Mouse (Mus musculus): ENCODE data around the gene Cmtm2b. TPM values are rescaled to one million over a fixed set of nuclear protein-coding genes. Genes with fewer than 3 reads are reported as not detected.
"Not testable (repeated sequence)": the region's sequence is repeated elsewhere in the genome, so short reads cannot be mapped to it uniquely, and the experiment has no call there.

The Cmtm2b gene
- not detected in 2 replicates for polyA plus RNA-seq (2012; rRNA removed)

DNA sequence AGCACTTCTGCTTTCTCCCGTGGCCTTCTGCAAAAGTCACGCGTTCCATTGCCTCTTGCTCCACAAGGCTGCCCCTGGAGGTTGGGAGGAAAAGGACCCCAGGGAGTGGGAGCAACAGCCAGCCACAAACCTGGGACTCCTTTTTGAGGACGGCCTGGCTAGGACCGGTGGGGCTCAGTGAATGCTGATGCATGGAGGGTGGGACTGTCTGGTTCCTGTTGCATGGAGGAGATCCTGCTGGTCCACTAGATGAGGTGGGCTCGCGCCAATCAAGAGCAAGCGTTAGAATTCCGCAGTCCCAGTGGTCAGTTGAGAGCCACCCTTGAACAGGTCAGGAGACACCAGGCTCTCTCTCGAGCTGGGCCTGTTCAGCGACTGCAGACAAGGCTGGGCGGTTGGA is at the start of gene Cmtm2b:
TSS of gene Cmtm2b (plus strand) at position 301 of the 400 bp plus-strand sequence.
- DNase-seq (ENCODE audit: low read depth in 1 of 2, low spot score in 2 of 2); H3K36me3 ChIP-seq (ENCODE audit: control insufficient read depth, insufficient read depth, low read length); H3K27me3 ChIP-seq (ENCODE audit: control insufficient read depth, insufficient read depth, low read length); H3K4me3 ChIP-seq (ENCODE audit: extremely low read depth, insufficient read depth, insufficient read length); H3K4me1 ChIP-seq (ENCODE audit: control insufficient read depth, insufficient read depth, insufficient read length); H3K27ac ChIP-seq (ENCODE audit: insufficient read depth, low read length): not testable (repeated sequence)
- WGBS = 92% methylated on average over 12 of the region's 12 CpGs

DNA sequence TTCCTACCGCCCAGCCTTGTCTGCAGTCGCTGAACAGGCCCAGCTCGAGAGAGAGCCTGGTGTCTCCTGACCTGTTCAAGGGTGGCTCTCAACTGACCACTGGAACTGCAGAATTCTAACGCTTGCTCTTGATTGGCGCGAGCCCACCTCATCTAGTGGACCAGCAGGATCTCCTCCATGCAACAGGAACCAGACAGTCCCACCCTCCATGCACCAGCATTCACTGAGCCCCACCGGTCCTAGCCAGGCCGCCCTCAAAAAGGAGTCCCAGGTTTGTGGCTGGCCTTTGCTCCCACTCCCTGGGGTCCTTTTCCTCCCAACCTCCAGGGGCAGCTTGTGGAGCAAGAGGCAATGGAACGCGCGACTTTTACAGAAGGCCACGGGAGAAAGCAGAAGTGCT is 28.9 kb upstream of the Cmtm2b start, which contains the start of gene Cmtm2a:
TSS of gene Cmtm2a (minus strand) at position 101 of the 400 bp plus-strand sequence.
- not testable (repeated sequence) for H3K4me3 ChIP-seq (ENCODE audit: extremely low read depth, insufficient read depth, insufficient read length); H3K4me1 ChIP-seq (ENCODE audit: control insufficient read depth, insufficient read depth, insufficient read length); H3K27me3 ChIP-seq (ENCODE audit: control insufficient read depth, insufficient read depth, low read length); DNase-seq (ENCODE audit: low read depth in 1 of 2, low spot score in 2 of 2); H3K27ac ChIP-seq (ENCODE audit: insufficient read depth, low read length); H3K36me3 ChIP-seq (ENCODE audit: control insufficient read depth, insufficient read depth, low read length)
- WGBS = 80% methylated on average over 12 of the region's 12 CpGs

DNA sequence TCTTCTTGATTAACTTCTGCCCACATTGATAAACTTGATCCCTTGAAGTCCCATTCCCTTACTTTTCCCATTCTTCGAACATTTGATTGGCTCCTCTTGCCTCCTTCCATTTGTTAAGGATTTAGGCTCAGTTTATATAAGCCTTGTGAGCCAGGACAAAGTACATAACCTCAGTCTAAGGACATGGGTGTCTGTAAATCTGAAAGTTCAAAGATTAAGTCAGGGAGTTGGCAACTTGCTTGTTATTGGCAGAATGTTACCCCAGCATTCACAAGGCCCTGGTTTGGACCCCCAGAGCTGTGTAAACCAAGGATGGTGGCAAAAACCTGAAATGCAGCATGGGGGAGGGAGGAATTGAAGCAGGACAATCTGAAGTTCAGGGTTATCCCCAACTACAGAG is 27.6 kb upstream of the Cmtm2b start:
- no peaks in the 10 kb centered on the region for H3K36me3 ChIP-seq (ENCODE audit: control insufficient read depth, insufficient read depth, low read length)
- TF ChIP-seq POLR2A (IDR thresholded peaks at IDR 0.05; ENCODE audit: low read depth, low read length) (no peak), CTCF (IDR thresholded peaks at IDR 0.05; ENCODE audit: extremely low read depth, insufficient read depth, insufficient read length, insufficient replicate concordance) (no peak)
- H3K27me3 ChIP-seq (ENCODE audit: control insufficient read depth, insufficient read depth, low read length) = no peaks in the 10 kb centered on the region
- no peak overlapping the region for H3K4me3 ChIP-seq (ENCODE audit: extremely low read depth, insufficient read depth, insufficient read length)
- WGBS = 74% methylated on average over 1 of the region's 1 CpGs
- no peak overlapping the region for H3K27ac ChIP-seq (ENCODE audit: insufficient read depth, low read length)
- no peak for DNase-seq (ENCODE audit: low read depth in 1 of 2, low spot score in 2 of 2)
- H3K4me1 ChIP-seq (ENCODE audit: control insufficient read depth, insufficient read depth, insufficient read length) = no peaks in the 10 kb centered on the region

DNA sequence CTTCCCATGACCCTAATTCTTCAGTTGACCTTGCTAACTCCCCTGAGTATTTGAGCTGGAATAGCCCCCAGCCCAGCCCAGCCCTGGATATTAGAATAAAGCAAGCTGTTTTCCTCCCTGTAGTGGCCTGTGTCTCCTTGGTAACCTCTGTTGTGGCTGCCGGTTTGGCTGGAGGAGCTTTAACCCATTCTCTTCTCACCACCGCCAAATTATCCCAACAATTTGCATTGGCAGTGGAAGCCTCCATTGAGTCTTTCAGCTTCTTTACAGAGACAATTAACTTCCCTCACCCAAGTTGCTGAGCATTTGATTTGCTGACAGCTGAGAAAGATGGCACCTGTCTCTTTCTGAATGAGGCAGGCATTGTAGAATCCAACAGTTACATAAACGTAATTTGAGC is 20.5 kb upstream of the Cmtm2b start:
- 46% methylated on average over 3 of the region's 3 CpGs for WGBS
- H3K4me3 ChIP-seq (ENCODE audit: extremely low read depth, insufficient read depth, insufficient read length); H3K4me1 ChIP-seq (ENCODE audit: control insufficient read depth, insufficient read depth, insufficient read length); DNase-seq (ENCODE audit: low read depth in 1 of 2, low spot score in 2 of 2); H3K27ac ChIP-seq (ENCODE audit: insufficient read depth, low read length); H3K27me3 ChIP-seq (ENCODE audit: control insufficient read depth, insufficient read depth, low read length); H3K36me3 ChIP-seq (ENCODE audit: control insufficient read depth, insufficient read depth, low read length): not testable (repeated sequence)

DNA sequence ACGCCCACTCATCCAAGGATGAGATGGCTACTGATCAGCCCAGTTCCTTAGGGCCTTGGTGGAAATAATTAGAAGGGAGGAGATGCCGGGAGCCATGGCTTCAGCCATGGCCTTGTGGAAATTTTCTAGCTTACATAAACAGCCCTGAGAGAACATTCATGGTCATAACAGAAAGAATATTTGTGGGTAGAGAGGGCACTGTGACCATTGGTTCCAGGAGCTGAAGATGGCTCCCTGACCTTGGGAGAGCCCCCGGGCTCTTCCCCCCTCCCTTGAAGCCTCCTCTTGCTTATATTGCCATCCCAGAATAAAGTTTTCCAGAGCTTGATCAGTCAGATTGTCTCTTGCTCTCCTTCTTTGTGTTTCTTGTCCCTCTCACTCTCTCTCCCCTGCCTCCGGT is 19.5 kb upstream of the Cmtm2b start:
- DNase-seq (ENCODE audit: low read depth in 1 of 2, low spot score in 2 of 2); H3K36me3 ChIP-seq (ENCODE audit: control insufficient read depth, insufficient read depth, low read length); H3K27ac ChIP-seq (ENCODE audit: insufficient read depth, low read length); H3K4me1 ChIP-seq (ENCODE audit: control insufficient read depth, insufficient read depth, insufficient read length); H3K27me3 ChIP-seq (ENCODE audit: control insufficient read depth, insufficient read depth, low read length); H3K4me3 ChIP-seq (ENCODE audit: extremely low read depth, insufficient read depth, insufficient read length): not testable (repeated sequence)
- 94% methylated on average over 4 of the region's 4 CpGs for WGBS

DNA sequence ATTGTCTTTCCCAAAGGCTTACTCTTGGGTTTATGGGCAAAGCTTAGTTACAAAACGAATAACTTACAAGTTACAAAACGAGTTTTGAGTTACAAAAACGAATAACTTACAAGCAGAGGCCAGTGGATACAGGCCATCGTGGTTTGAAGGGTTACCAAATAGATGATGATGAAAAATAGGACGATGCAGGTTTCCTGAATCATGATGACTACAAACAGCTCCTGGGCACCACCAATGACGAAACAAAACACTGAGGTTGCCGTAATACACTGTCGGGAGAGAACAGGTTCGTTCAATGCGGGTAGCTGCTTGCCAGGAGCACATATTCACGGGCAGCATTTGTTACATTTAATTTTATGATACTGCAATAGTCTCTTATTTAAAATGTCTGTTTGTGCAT is 17.1 kb upstream of the Cmtm2b start:
- WGBS = 88% methylated on average over 11 of the region's 11 CpGs
- Histone ChIP-seq H3K4me3 (ENCODE audit: extremely low read depth, insufficient read depth, insufficient read length) (no peak overlapping the region), H3K27ac (ENCODE audit: insufficient read depth, low read length) (no peak overlapping the region), H3K27me3 (ENCODE audit: control insufficient read depth, insufficient read depth, low read length) (no peaks in the 10 kb centered on the region), H3K4me1 (ENCODE audit: control insufficient read depth, insufficient read depth, insufficient read length) (no peaks in the 10 kb centered on the region), H3K36me3 (ENCODE audit: control insufficient read depth, insufficient read depth, low read length) (no peaks in the 10 kb centered on the region)
- no peak for DNase-seq (ENCODE audit: low read depth in 1 of 2, low spot score in 2 of 2)
- TF ChIP-seq CTCF (IDR thresholded peaks at IDR 0.05; ENCODE audit: extremely low read depth, insufficient read depth, insufficient read length, insufficient replicate concordance) = no peak
- TF ChIP-seq POLR2A (IDR thresholded peaks at IDR 0.05; ENCODE audit: low read depth, low read length) = no peak

DNA sequence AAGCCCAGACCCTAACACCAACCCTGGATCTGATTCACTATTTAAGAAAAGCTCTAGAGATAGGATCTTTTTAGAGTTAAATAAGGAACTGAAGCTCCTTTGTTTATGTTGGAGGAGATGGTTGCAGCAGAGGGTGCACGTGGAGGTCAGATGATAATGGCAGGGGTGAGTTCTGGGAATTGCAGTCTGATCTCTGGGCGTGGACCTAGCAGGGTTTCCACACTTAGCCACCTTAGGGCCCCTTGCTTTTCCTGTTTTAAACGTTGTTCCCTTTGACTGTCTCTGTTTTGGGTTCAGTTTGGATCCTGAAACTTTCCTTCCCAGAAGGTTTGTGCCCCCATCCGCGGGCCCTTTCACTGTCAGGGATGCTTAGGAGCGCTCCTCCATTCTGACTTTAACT is 13.7 kb upstream of the Cmtm2b start:
- H3K27ac ChIP-seq (ENCODE audit: insufficient read depth, low read length); H3K4me1 ChIP-seq (ENCODE audit: control insufficient read depth, insufficient read depth, insufficient read length); H3K4me3 ChIP-seq (ENCODE audit: extremely low read depth, insufficient read depth, insufficient read length); H3K36me3 ChIP-seq (ENCODE audit: control insufficient read depth, insufficient read depth, low read length); H3K27me3 ChIP-seq (ENCODE audit: control insufficient read depth, insufficient read depth, low read length); DNase-seq (ENCODE audit: low read depth in 1 of 2, low spot score in 2 of 2): not testable (repeated sequence)
- WGBS = 59% methylated on average over 6 of the region's 6 CpGs

DNA sequence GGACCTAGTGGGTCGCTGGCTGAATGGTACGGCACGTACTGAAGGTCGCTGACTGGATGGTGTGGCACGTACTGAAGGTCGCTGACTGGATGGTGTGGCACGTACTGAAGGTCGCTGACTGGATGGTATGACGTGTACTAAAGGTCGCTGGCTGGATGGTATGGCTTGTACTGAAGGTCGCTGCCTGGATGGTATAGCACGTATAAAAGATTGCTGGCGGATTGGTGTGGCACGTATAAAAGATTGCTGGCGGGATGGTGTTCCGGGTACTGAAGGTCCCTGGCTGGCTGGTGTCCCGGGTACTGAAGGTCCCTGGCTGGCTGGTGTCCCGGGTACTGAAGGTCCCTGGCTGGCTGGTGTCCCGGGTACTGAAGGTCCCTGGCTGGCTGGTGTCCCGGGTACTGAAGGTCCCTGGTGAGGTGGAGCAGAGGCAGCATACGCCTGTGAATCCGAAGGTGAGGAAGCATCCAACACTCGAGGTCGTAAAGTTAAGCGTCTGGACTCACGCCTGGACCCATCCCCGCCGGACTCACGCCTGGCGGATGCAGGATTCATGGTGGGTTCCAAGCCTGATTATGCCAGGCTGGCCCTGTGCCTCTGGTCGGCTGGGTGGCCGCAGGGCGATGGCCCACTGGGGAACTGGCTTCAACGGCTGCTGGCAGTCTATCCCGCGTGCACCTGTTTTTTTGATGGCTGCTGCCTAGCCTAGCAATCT is 12.4 kb upstream of the Cmtm2b start, which contains the start of the genes Gm45711 and Cmtm1:
TSS of gene Gm45711 (minus strand) at position 641 of the 715 bp plus-strand sequence.
TSS of gene Cmtm1 (minus strand) at position 705 of the 715 bp plus-strand sequence.
- not testable (repeated sequence) for H3K27ac ChIP-seq (ENCODE audit: insufficient read depth, low read length); H3K36me3 ChIP-seq (ENCODE audit: control insufficient read depth, insufficient read depth, low read length); DNase-seq (ENCODE audit: low read depth in 1 of 2, low spot score in 2 of 2); H3K4me3 ChIP-seq (ENCODE audit: extremely low read depth, insufficient read depth, insufficient read length); H3K27me3 ChIP-seq (ENCODE audit: control insufficient read depth, insufficient read depth, low read length); H3K4me1 ChIP-seq (ENCODE audit: control insufficient read depth, insufficient read depth, insufficient read length)
- WGBS = 90% methylated on average over 36 of the region's 36 CpGs

DNA sequence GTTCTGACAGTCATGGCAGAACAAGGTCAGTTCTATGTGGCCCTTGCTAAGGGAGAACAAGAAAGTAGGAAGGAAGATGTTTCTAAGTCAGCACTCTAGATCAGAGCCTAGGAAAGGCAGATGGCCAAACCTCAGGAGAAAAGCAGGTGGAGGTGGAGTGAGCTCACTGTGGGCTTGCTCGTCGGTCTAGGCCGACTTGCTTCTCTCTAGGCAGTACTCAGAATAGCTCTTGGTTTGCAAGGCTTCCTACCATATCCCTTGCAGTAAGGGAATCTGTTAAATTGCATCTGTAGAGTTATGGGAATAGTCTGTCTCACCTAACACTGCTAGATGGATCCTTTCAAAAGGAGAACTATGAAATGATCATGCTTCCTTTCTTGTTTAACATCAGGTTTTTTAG is 10.0 kb upstream of the Cmtm2b start:
- DNase-seq (ENCODE audit: low read depth in 1 of 2, low spot score in 2 of 2); H3K27me3 ChIP-seq (ENCODE audit: control insufficient read depth, insufficient read depth, low read length); H3K36me3 ChIP-seq (ENCODE audit: control insufficient read depth, insufficient read depth, low read length); H3K4me3 ChIP-seq (ENCODE audit: extremely low read depth, insufficient read depth, insufficient read length); H3K27ac ChIP-seq (ENCODE audit: insufficient read depth, low read length); H3K4me1 ChIP-seq (ENCODE audit: control insufficient read depth, insufficient read depth, insufficient read length): not testable (repeated sequence)
- WGBS = 71% methylated on average over 3 of the region's 3 CpGs

Data from spleen, adult 2 months (tissue).